Mouse (Mus musculus) ES-E14 (cell line): ENCODE results near the gene Krt32.

Experiments
- HCFC1 ChIP-seq: IDR thresholded peaks from 2 replicates; pipeline ENCODE4 v1.6.1; 2012; ENCODE audit warnings: low read length, inconsistent platforms, borderline replicate concordance; ENCODE audit not compliant: insufficient read depth
- MAFK ChIP-seq: IDR thresholded peaks from 2 replicates; pipeline ENCODE4 v1.6.1; 2014; ENCODE audit warnings: mild to moderate bottlenecking, low read depth, low read length, inconsistent platforms; ENCODE audit not compliant: insufficient read depth
- ZNF384 ChIP-seq: IDR thresholded peaks from 2 replicates; pipeline ENCODE4 v1.6.1; 2012; ENCODE audit warnings: low read depth, low read length, inconsistent platforms

- TF ChIP-seq HCFC1 (no peak), ZNF384 (no peak), MAFK (no peak)
Measured at GRCm38 (mm10) chr11:100055686-100056655, 32.1 kb downstream of the Krt32 start.
